Mouse (Mus musculus) T-helper 17 cell (primary cell): ENCODE measurements around the gene A3galt2.

Source experiments
- in situ Hi-C, 2 experiments: fragments of 300-600 bp; cut with MboI, MseI; formaldehyde crosslinking; loops; 1 replicate in 1 of 2; 2 replicates in 1 of 2; pipeline ENCODE4 v1.15.1; 2025; ENCODE audit warnings: high pct_unique_total_duplicates in 2 of 2

A3galt2 gene

GRCm38 (mm10) chr4:128752031-128752757 lies 3.0 kb upstream of the A3galt2 start:
- in situ Hi-C loops: no loop called here

DNA sequence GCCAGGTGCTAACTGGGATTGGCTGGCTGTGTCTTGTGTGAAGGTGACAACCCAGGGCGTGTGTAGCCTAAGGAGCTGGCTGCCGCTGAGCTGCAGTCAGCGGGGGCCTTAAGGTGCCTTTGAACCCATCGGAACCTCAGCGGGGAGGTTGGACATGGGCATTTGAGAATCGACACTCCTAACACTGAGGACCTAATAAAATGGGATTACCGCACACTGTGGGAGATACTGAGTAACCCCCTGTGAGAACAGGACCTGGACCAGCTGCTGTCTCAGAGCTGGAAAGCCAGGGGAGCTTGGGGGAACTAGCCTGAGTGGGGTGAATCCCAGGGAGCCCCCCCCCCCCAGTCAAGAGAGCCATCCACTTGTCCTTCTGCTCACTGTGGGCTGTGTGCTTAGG lies 1.6 kb upstream of the A3galt2 start:
- in situ Hi-C loops: no loop called here

DNA sequence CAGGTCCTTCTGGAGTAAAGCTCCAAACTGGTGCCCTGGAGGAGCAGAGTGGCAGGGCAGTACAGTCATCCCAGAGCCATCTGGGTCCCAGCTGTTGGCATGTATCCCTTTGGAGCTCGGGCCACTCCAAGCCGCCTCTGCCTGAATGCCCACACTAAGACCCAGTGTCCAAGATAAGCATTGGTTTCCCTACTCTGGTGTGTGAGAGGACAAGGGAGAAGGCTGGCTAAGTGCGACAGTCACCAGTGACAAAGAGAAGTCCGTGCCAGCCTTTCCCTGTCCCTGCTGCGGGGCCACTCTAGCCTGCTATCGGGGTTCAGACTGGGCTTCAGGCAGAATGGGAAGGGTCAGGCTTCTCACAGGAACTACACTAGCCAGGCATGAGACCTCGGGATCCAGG lies 736 bp downstream of the A3galt2 start:
- in situ Hi-C loops: no loop called here

- in situ Hi-C loops: no loop called here
Measured at GRCm38 (mm10) chr4:128759214-128759613, 4.0 kb downstream of the A3galt2 start.

- in situ Hi-C loops: loop anchor here in 1 of 2 experiments (5.0 kb wide), 1 partner anchor 48 kb away; no protein-coding TSS in a partner anchor
Measured at GRCm38 (mm10) chr4:128760029-128760428, 4.9 kb downstream of the A3galt2 start.

DNA sequence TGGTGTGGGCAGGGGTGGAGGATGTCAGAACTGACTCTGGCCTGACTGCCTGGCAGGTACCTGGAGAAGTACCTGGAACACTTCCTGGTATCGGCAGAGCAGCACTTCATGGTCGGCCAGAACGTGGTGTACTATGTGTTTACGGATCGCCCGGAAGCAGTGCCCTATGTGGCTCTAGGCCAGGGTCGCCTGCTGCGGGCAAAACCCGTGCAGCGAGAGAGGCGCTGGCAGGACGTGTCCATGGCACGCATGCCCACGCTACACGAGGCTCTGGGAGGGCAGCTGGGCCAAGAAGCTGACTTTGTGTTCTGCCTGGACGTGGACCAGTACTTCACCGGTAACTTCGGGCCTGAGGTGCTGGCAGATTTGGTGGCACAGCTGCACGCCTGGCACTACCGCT lies 11.8 kb downstream of the A3galt2 start:
- in situ Hi-C loops: no loop called here

- in situ Hi-C loops: no loop called here
Measured at GRCm38 (mm10) chr4:128768120-128768519, 13.0 kb downstream of the A3galt2 start.

GRCm38 (mm10) chr4:128769569-128770355 lies 14.6 kb downstream of the A3galt2 start:
- in situ Hi-C loops: loop anchor here in 1 of 2 experiments (10.0 kb wide), 1 partner anchor 155 kb away; the partner anchor contains the start of genes Tlr12 and Zscan20

- in situ Hi-C loops: loop anchor here in 1 of 2 experiments (10.0 kb wide), 1 partner anchor 156 kb away; the partner anchor contains the start of genes Tlr12 and Zscan20
Measured at GRCm38 (mm10) chr4:128770698-128771097, 15.5 kb downstream of the A3galt2 start.

GRCm38 (mm10) chr4:128773820-128774219 lies 18.7 kb downstream of the A3galt2 start:
- in situ Hi-C loops: loop anchor here in 1 of 2 experiments (10.0 kb wide), 1 partner anchor 159 kb away; the partner anchor contains the start of genes Tlr12 and Zscan20

GRCm38 (mm10) chr4:128774467-128774866 lies 19.3 kb downstream of the A3galt2 start:
- in situ Hi-C loops: loop anchor here in 1 of 2 experiments (10.0 kb wide), 1 partner anchor 160 kb away; the partner anchor contains the start of genes Tlr12 and Zscan20

GRCm38 (mm10) chr4:128776568-128777289 lies 21.6 kb downstream of the A3galt2 start:
- in situ Hi-C loops: loop anchor here in 1 of 2 experiments (5.0 to 10.0 kb wide), 2 partner anchors 64 to 162 kb away; partner anchors contain the start of genes Tlr12 and Zscan20

DNA sequence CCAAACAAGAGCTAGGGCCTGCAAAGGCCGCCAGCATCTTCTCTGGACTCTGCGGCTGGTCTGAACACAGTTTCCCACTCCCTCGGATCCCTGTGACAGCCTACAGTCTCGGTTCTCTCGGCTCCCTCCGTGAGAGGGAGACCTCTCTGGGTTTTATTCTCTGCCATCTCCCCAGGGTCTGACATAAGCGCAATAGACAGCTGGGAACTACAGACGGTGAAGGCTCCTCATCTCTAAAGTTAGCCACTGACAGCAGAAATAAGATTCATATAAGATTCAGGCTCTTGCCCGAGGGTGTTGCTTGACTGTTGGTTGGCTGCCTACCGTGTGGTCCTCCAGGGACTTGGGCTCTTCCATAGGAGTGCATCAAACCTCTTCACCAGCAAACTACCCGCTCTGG lies 22.4 kb downstream of the A3galt2 start:
- in situ Hi-C loops: loop anchor here in 1 of 2 experiments (5.0 to 10.0 kb wide), 2 partner anchors 65 to 163 kb away; partner anchors contain the start of genes Tlr12 and Zscan20

DNA sequence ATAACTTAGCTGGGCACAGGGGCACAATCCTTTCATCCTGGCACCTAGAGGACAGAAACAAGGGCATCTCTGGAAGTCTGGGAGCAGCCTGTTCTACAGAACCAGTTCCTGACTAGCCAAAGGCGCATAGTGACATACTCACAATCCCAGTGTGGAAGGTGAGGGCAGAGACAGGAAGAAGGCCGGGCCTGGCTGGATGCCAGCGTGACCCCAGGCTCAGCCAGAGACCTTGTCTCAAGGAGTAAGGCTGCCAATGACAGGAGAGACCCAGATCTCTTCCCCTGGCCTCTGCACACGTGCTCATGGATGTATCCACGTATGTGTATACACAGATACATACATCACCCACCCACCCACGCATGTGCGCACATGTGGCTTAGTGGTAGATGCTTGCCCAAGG lies 26.9 kb downstream of the A3galt2 start:
- in situ Hi-C loops: no loop called here

DNA sequence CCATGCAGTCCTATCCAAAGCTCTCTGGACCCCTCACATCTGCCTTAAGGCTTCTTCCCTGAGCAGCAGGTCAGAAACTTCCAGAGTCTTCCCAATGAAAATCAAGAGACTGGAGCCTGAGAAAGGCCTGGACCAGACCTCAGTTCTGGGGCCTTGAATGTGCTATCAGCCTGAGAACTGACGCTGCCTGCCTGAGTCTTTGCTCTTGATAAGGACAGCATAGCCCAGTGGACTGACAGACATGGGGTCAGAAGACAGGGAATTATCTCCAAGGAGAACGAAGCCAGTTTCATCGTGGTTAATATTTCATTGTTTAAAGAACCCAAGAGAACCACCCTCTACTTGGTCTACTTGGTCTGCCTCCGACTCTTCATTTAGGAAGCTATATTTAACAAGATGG lies 27.5 kb downstream of the A3galt2 start:
- in situ Hi-C loops: no loop called here

DNA sequence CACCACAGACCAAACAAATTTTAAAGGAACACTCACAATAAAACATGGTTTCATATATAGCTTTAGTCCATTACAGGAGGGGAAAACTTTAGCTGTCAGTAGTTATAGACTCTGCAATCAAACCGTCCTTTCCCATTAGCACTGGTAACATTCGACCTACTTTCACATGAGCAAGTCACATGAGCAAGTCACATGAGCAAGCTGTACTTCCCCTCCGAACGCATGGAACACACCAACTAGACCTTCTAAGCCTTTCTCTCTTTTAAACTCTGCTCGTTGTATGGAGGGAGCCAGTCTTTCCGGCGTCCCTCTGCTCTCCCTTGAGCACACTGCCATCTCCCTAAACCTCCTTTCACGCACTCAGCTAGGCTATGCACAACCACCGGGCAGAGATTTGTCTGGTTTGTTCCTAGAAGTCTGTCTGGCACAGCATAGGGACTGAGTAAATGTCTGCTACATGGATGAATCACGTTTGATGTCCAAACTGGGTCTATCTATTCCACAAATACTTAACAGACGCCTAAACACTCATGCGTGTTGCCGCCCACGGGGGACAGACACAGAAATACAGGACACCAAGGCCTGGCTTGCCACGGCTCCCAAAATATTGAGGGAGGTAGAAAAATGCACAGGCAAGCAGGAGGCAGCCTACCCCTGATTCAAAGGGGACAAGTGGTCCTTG lies 29.9 kb downstream of the A3galt2 start:
- in situ Hi-C loops: no loop called here

GRCm38 (mm10) chr4:128785921-128786654 lies 30.9 kb downstream of the A3galt2 start:
- in situ Hi-C loops: no loop called here

- in situ Hi-C loops: no loop called here
Measured at GRCm38 (mm10) chr4:128787023-128787939, 32.1 kb downstream of the A3galt2 start.

GRCm38 (mm10) chr4:128788108-128788507 lies 32.9 kb downstream of the A3galt2 start:
- in situ Hi-C loops: no loop called here
